ENCODE assay signal across 29 mouse cellular contexts in genomic region chr16:73030999-73031398, GRCm38 (mm10).
"Had no signal": no experiment of that assay in that cellular context is flagged by ENCODE, and none has a peak within 500 bp of the region (broad histone marks: within the 10 kb centered on the region; RNA-seq: fewer than 3 reads in every experiment).

No protein-coding gene starts in this region.

- H3K9ac ChIP-seq: embryonic facial prominence, embryonic 12.5 days; embryonic facial prominence, embryonic 13.5 days; embryonic facial prominence, embryonic 15.5 days; forebrain, embryonic 12.5 days; forebrain, embryonic 13.5 days; forebrain, embryonic 15.5 days; forebrain, postnatal 0 days had no signal

- H3K4me1 ChIP-seq: embryonic facial prominence, embryonic 10.5 days; embryonic facial prominence, embryonic 12.5 days; embryonic facial prominence, embryonic 15.5 days; forebrain, embryonic 10.5 days; forebrain, embryonic 12.5 days; forebrain, embryonic 13.5 days had no signal

- H3K27ac ChIP-seq: embryonic facial prominence, embryonic 10.5 days; embryonic facial prominence, embryonic 12.5 days; embryonic facial prominence, embryonic 13.5 days; embryonic facial prominence, embryonic 15.5 days; forebrain, embryonic 10.5 days; forebrain, embryonic 12.5 days; forebrain, embryonic 13.5 days; forebrain, embryonic 15.5 days; gastrocnemius, adult 2 months; heart, adult 2 months had no signal

- H3K27me3 ChIP-seq: embryonic facial prominence, embryonic 12.5 days; embryonic facial prominence, embryonic 13.5 days; embryonic facial prominence, embryonic 15.5 days; forebrain, embryonic 12.5 days; forebrain, embryonic 13.5 days; forebrain, embryonic 15.5 days had no signal

- H3K4me2 ChIP-seq: embryonic facial prominence, embryonic 12.5 days; embryonic facial prominence, embryonic 13.5 days; embryonic facial prominence, embryonic 15.5 days; forebrain, embryonic 12.5 days; forebrain, embryonic 13.5 days; forebrain, embryonic 15.5 days had no signal

- H3K9me3 ChIP-seq: embryonic facial prominence, embryonic 10.5 days; embryonic facial prominence, embryonic 12.5 days; embryonic facial prominence, embryonic 13.5 days; embryonic facial prominence, embryonic 15.5 days; forebrain, embryonic 10.5 days; forebrain, embryonic 12.5 days; forebrain, embryonic 13.5 days; forebrain, embryonic 15.5 days had no signal

- DNase-seq: cerebellum, adult 2 months; cerebellum, adult 8-10 months; cerebellum, adult 9-10 months; cerebellum, adult 9-11 months; cerebellum, postnatal 10 days; cerebellum, postnatal 14 days; cerebellum, postnatal 25 days; cerebellum, postnatal 36 days; embryo, embryonic 11 days; forebrain, postnatal 0 days; gastrocnemius, adult 2 months; gastrocnemius, postnatal 10 days; gastrocnemius, postnatal 14 days; gastrocnemius, postnatal 25 days; gastrocnemius, postnatal 36 days; heart, adult 11 months; heart, adult 18-20 months; heart, adult 2 months had no signal

- ATAC-seq: forebrain, embryonic 13.5 days; forebrain, embryonic 14.5 days; forebrain, embryonic 15.5 days; forebrain, embryonic 16.5 days; forebrain, postnatal 0 days had no signal

- H3K36me3 ChIP-seq: forebrain, embryonic 12.5 days; forebrain, embryonic 15.5 days had no signal

- H3K4me3 ChIP-seq: embryonic facial prominence, embryonic 10.5 days; embryonic facial prominence, embryonic 12.5 days; embryonic facial prominence, embryonic 13.5 days; embryonic facial prominence, embryonic 15.5 days; erythroblast, embryonic 14.5 days; forebrain, embryonic 10.5 days; forebrain, embryonic 12.5 days; forebrain, embryonic 13.5 days; forebrain, embryonic 15.5 days; gastrocnemius, adult 2 months; heart, adult 2 months had no signal
